ENCODE assay signal across 24 mouse cellular contexts in genomic region chr1:137051515-137051914, GRCm38 (mm10).
"Had no signal": no experiment of that assay in that cellular context is flagged by ENCODE, and none has a peak within 500 bp of the region (broad histone marks: within the 10 kb centered on the region; RNA-seq: fewer than 3 reads in every experiment).

No protein-coding gene starts in this region.

- H3K4me3 ChIP-seq: heart, embryonic 10.5 days; heart, embryonic 12.5 days; hindbrain, embryonic 13.5 days; hindbrain, embryonic 15.5 days; kidney, embryonic 15.5 days; limb, embryonic 13.5 days; limb, embryonic 15.5 days; liver, embryonic 12.5 days had no signal

- H3K36me3 ChIP-seq: heart, embryonic 10.5 days; heart, embryonic 12.5 days; hindbrain, embryonic 13.5 days; hindbrain, embryonic 15.5 days; kidney, embryonic 15.5 days; limb, embryonic 13.5 days; limb, embryonic 15.5 days; liver, embryonic 12.5 days had no signal

- H3K27ac ChIP-seq: heart, embryonic 10.5 days; hindbrain, embryonic 13.5 days; hindbrain, embryonic 15.5 days; hindbrain, postnatal 0 days; kidney, embryonic 15.5 days; kidney, postnatal 0 days; limb, embryonic 13.5 days; limb, embryonic 15.5 days; liver, embryonic 12.5 days; liver, embryonic 14.5 days had no signal

- H3K9ac ChIP-seq: heart, embryonic 12.5 days; hindbrain, embryonic 13.5 days; hindbrain, embryonic 15.5 days; kidney, embryonic 15.5 days; limb, embryonic 13.5 days; limb, embryonic 15.5 days; liver, embryonic 12.5 days; liver, embryonic 14.5 days had no signal

- DNase-seq: gastrocnemius, postnatal 14 days; gastrocnemius, postnatal 36 days; heart, adult 18-20 months; heart, postnatal 14 days; heart, postnatal 36 days; kidney, adult 11 months; kidney, adult 2 months; kidney, adult 9 months; kidney, postnatal 14 days; kidney, postnatal 36 days; layer of hippocampus, adult 9-11 months; layer of hippocampus, postnatal 36 days; left cerebral cortex, postnatal 4 days had no signal

- H3K4me1 ChIP-seq: heart, embryonic 10.5 days; heart, embryonic 12.5 days; hindbrain, embryonic 13.5 days; hindbrain, embryonic 15.5 days; kidney, embryonic 15.5 days; limb, embryonic 13.5 days; limb, embryonic 15.5 days; liver, embryonic 12.5 days had no signal

- H3K9me3 ChIP-seq: heart, embryonic 10.5 days; heart, embryonic 12.5 days; hindbrain, embryonic 13.5 days; hindbrain, embryonic 15.5 days; kidney, embryonic 15.5 days; limb, embryonic 13.5 days; limb, embryonic 15.5 days; liver, embryonic 12.5 days had no signal

- H3K27me3 ChIP-seq: heart, embryonic 12.5 days; hindbrain, embryonic 13.5 days; hindbrain, embryonic 15.5 days; kidney, embryonic 15.5 days; limb, embryonic 13.5 days; limb, embryonic 15.5 days; liver, embryonic 12.5 days had no signal
